Mouse (Mus musculus) heart, adult 9 months (tissue): ENCODE measurements around the gene Ndst4.

Source experiments
- DNase-seq, 2 experiments: peaks; one replicate each; pipeline ENCODE4 v3.0.0; 2022; ENCODE audit warnings: low spot score in 2 of 2

Gene Ndst4

DNA sequence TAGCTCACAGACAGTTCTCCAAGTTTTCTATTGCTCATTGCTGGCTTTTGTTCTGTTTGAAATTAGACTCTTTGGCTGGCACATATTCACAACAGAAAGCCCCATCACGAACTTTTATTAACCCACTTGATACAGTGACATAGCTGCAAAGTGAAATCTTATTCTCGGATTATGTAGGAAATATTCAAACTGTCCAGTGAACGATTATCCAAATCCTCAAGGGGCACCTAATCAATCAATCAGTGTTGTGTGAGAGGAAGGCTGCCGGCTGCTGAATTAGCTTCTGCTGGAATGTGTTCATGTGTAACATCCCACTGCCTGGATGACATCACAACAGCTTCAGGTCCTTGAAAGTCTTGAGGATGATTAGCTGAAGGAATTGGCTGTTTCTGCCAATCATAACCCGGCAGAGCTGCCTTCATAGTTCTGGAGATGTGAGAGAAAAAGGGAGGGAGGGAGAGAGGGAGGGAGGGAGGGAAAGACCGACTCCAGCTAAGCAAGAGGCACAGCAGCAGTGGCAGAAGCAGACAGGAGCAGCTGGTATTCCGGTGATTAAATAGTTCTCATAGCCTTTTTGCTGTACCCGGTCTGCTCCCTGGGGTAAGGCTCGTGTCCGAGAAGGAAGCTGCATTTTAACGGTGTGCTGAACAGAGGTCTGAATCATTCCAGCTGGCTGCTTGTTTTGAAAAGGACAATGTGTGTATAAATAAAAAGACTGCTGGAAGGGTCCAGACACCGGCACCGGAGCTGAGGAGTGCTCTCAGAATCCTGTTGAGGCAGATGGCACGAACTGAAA lies at the start of gene Ndst4:
Gene Ndst4 (plus strand): TSS at position 476 of the 796 bp plus-strand sequence.
- no peak for DNase-seq

DNA sequence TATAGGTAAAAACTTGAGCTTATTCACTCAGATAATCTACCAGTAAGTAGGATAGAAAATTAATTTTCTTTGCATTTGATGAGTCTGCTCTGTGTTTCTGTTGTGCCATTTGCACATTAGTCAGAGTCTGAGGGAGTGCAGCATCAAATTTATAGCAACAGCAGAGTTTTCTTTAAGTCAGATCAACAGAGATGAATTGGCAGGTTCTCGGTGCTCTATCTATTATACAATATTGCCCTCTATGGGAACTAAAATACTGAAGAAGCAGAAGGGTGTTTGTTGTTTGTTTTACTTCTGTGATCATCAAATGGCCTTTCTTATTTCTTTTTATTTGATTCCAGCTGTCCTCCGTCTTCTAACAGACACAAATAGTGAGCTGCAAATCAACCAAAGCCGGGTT lies 6.4 kb upstream of the Ndst4 start:
- no peak for DNase-seq

DNA sequence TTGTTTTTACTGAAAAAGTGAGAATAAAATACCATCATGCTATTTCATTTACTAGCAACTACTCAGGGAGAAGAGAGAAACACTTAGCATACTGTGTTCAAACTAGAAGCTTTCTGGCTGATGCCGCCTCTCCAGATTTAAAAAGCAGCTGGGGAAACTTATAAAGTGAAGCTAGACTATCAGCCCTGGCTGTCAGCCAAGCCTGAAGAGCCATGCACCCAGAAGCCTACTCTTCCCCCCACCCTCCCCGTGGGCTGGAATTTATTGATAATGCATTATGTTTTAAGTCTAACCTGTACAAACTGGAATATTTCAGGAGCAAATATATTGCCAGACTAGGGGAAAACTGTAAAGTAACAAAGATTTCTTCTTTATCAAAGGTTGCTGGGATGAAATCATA lies 2.6 kb downstream of the Ndst4 start:
- no peak for DNase-seq

DNA sequence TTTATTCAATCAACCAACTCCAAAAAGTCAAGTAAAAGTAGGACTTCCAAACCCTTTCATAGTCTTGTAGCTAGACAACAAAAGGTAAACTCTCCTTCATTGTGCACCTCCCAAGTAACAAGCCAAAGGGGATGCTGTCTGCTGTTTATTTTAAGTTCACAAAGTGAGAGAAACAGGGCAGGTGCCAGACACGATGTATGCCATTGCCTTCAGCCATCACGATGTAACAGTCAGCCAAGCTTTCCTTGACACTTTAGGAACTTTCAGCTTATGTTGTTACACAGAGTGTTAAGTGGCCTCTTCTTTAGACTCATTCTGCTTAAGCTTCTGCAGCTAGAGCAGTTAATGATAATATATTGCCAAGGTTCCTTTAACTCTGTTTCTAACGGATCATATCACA lies 3.1 kb downstream of the Ndst4 start:
- no peak for DNase-seq

DNA sequence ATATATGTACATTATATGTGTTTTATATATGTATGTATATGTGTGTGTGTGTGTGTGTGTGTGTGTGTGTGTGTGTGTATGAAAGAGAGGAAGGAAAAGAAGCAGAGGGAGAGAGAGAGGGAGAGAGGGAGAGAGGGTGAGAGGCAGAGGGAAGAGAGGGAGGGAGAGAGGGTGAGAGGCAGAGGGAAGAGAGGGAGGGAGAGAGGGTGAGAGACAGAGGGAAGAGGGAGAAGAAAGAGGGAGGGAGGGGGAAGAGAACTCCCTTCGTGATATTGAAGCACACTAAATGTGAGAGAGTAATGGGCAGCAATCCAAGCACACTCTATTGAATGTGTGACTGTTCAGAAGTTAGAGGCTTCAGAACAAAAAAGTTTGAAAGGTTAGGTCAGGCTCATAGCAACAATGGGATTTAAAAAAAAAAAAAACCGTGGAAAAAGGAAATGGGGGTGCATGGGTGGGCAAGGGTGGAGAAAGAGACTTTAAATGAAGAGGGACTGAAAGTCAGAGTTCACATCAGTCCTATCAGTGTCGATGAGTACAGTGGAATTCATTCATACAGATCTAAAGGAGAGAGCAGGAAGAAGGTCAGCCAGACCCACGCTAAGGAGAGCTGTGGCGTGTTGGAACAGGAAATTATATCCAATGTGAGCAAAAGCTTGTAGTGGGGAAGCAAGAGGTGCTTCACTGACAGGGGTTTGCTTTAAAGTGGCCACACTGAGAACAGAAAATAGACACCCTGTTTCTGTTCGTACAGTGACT lies 63.2 kb downstream of the Ndst4 start:
- no peak for DNase-seq

DNA sequence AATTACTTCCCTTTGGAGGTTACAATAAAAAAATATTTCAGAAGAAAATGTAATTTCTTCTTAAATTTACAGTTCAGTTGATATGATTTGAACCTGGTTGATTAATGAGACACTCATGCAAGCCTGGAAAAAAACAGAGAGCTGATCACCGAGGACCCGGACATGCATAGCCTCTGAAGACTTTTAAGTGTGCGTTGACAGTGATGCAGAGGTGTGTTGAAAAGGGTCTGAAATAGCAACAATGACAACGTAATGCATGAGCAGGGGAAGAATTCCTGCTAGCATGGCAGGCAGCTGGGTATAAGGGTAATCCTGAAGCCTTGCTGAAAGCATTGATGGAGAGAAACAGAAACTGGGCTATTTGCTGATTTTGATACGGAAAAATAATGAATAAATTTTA lies 106.2 kb downstream of the Ndst4 start:
- DNase-seq = no peak

DNA sequence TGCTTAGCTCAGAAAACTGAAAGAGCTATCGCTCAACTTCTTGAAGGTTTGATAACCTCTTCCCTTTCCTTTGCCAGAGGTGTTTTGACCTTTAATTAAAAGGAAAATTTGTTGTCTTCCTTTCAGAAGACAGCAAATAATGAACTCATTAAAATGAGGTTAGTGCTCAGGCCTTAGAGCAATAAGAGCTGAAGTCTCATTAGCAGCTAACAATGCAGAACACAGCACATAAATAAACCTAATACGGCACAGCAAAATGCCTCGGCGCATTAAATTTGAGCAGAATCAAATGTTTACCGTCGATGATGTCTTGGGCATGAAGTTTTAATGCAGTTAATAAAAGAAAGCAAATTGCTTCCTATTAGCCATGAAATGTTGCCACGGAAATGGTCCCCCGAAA lies 129.5 kb downstream of the Ndst4 start:
- DNase-seq = no peak

DNA sequence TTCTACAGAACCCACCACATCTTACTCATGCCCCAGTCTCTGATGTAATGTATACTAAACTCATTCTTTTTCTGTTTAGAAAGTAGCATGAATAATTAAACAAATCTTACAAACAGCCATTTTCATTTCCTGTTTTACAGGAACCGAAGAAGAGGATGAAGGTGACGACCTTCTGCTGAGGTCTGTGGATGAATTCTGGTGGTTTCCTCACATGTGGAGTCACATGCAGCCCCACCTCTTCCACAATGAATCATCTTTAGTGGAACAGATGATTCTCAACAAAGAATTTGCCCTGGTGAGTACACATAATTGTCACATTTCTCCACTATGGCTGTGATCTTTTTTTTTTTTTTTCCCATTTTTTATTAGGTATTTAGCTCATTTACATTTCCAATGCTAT lies 166.7 kb downstream of the Ndst4 start:
- no peak for DNase-seq

DNA sequence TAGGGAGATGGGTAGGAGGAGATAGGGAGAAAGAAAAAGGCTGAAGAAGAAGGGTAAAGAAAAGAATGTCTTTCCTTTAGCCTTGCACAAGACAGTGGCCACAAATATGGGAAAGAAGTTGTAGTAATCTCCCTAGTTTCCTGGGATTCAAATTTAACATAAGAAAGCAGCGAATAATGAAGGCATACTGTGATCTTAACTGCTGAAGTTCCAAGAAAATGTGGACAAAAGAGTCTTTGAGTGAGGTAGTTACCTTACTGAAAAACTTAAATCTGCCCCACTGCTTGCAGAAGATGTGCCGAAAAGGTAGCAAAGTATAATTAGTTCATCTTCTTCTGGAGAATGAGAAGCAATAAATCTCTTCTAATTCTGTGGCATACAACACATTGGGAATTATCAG lies 228.4 kb downstream of the Ndst4 start:
- no peak for DNase-seq

DNA sequence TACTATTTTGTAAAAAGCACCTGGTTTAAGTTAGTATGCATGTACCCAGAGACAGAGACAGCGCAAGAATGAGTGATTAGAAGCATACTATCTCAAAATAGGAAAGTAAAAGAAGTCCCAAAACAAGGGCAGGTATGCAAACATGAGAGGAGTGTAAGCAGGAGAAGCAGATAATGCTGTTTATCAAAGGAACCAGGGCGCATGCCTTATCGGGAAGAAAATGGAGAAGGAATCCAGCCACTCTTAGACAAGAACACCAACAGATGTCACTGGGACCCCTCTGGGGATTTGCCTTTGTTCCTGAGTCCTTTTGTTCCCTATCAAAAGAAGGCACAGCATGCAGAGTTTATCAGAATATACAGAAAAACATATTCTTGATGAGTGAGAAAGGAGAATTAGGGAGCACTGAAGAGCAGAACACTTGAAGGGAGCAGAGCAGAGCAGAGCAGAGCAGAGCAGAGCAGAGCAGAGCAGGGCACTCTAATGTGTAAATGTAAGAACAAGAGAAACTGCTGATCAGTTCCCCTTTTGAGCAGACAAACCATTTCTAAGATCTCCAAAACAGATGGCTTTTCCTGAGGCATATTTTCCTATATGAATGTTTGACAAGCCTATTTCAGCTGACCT lies 251.2 kb downstream of the Ndst4 start:
- no peak for DNase-seq

DNA sequence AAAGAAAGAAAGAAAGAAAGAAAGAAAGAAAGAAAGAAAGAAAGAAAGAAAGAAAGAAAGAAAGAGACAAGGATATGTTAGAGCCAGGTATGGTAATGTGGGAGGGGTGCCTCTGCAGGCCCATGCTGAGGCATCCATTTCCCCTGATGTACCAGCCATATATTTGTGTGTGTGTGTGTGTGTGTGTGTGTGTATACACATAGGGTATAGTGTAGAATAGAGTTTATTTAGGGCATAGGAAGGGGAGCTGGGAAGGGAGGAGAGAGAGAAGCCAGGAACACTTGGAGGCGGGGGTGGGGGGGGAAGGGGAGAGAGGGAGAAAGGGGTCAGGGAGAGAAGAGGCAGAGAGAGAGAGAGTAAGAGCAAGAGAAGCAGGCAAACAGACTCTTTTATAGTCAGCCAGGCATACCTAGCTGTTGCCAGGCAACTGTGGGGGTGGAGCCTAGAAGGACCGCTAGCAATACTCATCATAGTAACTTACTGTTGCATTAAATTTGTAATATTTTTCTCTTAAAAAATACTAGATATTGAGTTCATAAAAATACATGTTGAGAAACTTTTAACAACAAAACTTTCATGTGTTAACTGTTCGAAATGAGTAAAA lies 256.3 kb downstream of the Ndst4 start:
- no peak for DNase-seq

DNA sequence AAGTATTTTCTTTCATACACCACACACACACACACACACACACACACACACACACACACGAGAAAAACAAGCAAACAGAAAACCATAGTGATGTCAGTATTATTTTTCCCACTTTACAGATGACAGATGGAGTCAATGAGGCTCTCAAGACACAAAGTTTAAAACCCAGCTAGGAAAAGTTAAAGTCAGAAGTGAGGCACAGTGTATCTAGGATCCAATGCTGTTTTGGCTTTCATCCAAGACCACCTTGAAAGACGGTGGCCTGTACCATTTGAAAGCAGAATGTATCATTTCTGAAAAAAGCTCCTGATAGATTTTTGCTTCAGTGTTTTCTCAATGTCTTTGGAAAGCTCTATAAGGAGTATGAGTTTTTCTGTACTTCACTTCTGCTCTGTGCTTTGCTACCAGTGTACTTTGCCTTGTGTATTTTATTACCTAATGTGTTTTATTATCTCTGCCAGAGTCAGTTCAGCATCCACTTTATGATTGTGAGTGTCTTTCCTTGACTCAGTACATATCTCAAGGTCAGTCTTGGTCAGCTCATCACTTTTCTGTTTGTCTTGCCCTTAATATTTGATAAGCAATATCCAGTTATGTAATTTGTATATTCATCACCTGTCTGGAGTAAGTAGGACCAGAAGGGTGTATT lies 257.1 kb downstream of the Ndst4 start:
- DNase-seq = no peak

DNA sequence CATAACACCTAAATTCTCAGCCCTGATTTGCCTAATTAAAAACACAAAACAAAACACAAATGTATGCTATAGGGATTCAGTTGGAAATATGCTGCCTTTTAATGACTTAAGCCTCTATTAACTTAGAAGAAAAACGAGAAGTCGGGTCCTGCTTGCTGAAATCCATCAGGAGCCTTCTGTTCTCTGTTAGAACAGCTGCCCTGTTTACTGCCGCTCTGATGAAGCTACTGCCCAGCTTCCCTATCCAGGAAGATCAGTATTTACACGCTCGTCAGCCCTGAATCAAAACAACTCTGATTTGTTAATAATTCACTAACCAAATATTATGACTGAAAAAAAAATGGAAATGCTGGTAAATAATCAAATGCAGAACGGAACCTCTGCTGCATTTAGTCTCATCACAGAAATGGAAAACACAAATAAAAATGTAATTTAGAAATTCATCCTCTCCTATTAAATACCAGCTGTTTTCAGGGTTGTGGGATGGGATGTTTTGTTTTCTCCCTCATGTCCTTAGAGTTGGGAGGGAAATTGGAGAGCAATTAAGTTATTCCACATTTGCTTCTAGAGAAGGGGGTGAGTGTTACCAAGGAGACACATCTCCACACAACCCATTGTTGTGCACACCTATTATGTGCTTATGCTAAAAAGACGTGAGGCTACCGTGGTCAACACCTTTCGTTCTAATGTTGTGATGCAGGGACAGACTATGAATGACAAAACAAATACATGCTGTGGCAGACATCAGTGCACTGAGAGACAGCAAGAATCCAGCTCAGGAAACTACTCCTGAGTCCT lies 270.3 kb downstream of the Ndst4 start:
- DNase-seq = no peak

DNA sequence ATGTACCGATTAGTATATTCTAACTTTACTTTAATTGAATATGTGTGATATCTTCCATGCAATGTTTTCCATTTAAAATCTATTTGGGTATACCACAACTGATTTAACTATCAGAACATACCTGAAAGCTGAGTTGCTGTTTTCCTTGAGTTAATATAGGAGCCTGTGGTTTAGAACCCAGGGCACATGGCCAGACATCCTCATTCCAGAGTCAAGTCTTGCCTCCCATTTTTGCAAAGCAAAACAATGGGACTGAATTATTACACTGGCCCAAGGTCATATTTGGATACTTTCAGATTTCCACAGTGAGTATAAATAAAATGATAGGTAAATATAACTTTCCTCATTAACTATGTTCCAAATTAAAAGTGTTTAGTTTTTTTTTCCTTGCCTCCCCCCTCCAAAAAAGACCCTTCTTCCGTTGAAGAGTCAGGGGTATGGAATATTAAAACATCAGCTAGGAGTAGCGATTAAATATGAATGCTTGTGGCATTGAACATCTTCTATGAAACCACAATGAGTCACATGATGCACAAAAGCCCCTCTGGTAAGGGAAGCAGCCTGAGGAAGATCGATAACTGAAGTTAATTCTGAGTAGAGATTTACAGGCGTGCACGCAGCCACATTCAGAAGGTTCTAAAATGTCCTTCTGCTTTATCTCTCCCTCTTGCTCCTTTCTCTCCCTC lies 271.5 kb downstream of the Ndst4 start:
- DNase-seq = no peak

DNA sequence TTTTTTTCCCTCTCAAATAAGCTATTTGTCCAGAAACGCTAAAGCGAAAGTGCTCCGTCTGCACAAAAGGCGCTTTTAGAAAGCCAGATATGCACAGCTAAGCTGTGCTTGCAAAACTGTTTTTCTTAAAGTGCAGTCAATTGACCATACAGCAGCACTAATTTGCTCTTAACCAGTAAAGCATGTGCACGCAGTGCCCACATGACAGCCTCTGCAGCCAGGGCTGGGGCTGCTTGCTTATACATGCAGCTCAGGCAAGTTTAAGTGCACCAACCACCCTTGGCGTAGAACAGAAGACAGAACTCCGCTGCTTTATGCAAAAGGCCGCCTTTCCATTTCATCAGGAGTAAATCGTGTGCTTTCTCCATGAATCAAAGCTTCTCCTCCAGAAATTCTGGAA lies 275.0 kb downstream of the Ndst4 start:
- DNase-seq = no peak

DNA sequence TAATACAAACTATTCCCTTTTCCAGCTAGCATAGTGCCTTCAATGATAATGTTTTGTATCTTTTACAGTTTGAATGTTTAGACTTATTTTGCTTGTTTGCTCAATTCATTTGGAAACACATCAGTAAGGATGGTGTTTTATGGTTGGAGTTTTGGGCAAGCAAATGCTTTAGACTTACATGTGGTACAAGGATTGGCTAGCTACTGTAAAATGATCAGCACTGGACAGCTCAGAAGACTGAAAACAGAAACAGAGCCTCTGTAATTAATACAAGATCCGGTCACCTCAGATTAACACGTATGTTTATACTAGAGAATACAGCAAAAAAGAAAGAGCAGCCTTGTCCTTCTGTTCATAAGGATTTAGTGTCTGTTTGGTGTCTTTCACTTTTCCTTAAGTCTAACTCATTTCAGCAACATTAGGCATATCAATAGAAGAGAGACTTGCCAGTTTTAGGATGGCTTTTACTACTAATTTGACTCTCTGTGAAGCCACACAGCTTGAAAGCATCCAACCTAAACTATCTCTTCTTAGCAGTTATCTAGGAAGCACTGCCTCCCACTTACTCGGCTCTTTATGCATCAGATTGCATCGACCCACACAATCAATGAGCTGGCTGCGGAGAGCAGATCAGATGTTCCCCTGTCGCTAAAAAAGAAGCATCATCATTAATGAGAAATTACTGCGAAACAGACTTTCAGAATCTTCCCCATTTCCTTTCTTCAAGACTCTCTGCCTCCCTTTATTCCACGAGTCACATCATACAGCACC lies 279.8 kb downstream of the Ndst4 start:
- no peak for DNase-seq

DNA sequence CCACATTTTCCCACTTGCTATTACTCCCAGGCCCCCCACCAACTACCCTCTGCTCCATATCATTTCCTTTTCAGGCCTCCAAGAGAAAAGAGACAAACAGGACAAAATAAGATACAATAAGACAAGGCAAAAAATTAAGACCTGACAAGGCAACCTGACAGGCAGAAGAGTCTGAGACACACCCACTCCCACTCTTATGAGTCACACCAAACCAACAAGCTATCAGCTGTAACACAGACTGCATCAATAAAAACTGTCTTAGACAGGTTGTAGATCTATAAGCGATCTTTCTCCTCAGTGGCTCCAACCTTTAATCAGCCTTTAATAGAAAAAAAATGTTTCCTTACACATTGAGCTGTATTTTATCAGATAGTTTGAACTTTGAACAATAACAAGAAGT lies 280.7 kb downstream of the Ndst4 start:
- DNase-seq = no peak

DNA sequence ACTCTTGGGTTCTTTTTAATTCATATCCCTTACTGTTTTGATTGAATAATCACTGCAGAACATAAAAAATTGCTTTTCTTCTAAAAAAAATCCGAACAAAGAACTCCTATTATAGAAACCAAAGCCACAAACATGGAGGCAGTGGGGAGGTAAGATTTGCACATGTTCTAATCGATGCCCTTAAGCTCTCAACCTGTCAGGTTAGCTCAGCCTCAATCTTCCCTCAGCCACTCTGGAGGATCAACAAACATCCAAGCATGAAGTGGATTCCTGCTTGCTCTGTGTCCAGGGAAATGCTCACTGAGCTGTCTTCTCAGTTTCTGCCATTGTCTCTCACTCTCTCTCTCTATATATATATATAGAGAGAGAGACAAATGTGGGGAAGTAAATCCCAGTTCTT lies 283.7 kb downstream of the Ndst4 start:
- DNase-seq = no peak

DNA sequence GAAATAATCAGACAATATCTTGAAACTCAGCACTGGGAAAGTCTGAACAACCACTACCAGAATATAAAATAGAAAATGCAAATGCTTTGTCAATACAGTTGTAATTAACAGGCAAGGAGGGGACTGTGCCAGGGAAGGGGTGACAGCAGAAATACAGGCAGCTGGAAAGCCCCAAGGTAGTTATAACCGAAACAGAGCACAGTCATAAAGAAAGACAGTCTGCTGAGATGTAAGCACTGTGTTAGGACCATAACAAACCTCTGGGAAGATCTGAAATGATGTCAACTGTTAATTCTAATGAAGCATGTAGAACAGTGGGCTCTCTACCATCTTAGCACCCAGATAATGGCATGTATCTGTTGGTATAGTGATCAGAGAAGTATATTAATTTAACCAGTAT lies 287.1 kb downstream of the Ndst4 start:
- no peak for DNase-seq

DNA sequence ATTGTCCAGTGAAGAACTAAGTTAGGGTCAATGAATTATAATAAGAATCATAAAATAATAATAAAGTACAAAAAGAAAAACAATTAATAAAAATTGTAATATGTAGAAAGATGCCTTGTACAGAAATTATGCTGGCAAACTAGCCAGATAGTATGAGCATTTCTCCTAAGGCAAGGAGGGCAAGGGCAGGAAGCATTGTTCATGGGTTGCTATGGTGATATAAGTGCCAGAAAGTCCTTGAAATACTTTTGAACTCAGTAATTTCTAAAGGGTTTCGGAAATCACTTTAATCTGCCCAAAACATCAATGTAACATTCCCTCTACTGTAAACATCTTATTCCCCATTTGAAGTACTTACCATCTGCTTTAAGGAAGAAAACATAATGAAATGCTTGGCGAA lies 319.1 kb downstream of the Ndst4 start:
- DNase-seq = no peak
